Mouse (Mus musculus) neural tube, embryonic 13.5 days (tissue): ENCODE measurements at regions not wholly inside any gene's neighbourhood (a gene's known extent, or its start where the extent isn't known, plus 50 kb on each side); places are given as distances from the start of the nearest gene placed in this dataset.

Source experiments
- ATAC-seq: fragments of 200-750 bp; cut with Nextera tagmentation; 2 replicates; pipeline ENCODE4 v1.8.0; 2017; ENCODE audit warnings: low read depth, mild to moderate bottlenecking, moderate TSS enrichment, moderate library complexity
- H3K27ac ChIP-seq: fragments of 300-500 bp; sonication (generic); replicated peaks from 2 replicates; pipeline ENCODE4 v1.5.1; 2015; ENCODE audit warnings: moderate library complexity, mild to moderate bottlenecking, inconsistent platforms
- H3K27me3 ChIP-seq: fragments of 300-500 bp; sonication (generic); 2 replicates; pipeline ENCODE4 v1.6.1; 2015; ENCODE audit warnings: mild to moderate bottlenecking, inconsistent platforms
- H3K36me3 ChIP-seq: fragments of 300-500 bp; sonication (generic); 2 replicates; pipeline ENCODE4 v1.6.1; 2015; ENCODE audit warnings: mild to moderate bottlenecking, inconsistent platforms
- H3K4me1 ChIP-seq: fragments of 300-500 bp; sonication (generic); replicated peaks from 2 replicates; pipeline ENCODE4 v1.6.1; 2015; ENCODE audit warnings: inconsistent platforms
- H3K4me2 ChIP-seq: fragments of 300-500 bp; sonication (generic); 2 replicates; pipeline ENCODE4 v1.6.1; 2015; ENCODE audit warnings: inconsistent platforms, mild to moderate bottlenecking, moderate library complexity
- H3K4me3 ChIP-seq: fragments of 300-500 bp; sonication (generic); 2 replicates; pipeline ENCODE4 v1.5.1; 2015; ENCODE audit warnings: mild to moderate bottlenecking, inconsistent platforms
- H3K9ac ChIP-seq: fragments of 300-500 bp; sonication (generic); 2 replicates; pipeline ENCODE4 v1.6.1; 2015; ENCODE audit warnings: moderate library complexity, mild to moderate bottlenecking, inconsistent platforms
- H3K9me3 ChIP-seq: fragments of 300-500 bp; sonication (generic); 2 replicates; pipeline ENCODE4 v1.6.1; 2016; ENCODE audit warnings: inconsistent platforms
- WGBS: fragments of 180-500 bp; shearing (Covaris S2); methylation state at CpG from one replicate; pipeline ENCODE4 v1.1.7; 2015; 5-methylcytosine and 5-hydroxymethylcytosine counted together

- Histone ChIP-seq H3K4me1 (no peaks in the 10 kb centered on the region), H3K36me3 (no peaks in the 10 kb centered on the region), H3K9ac (no peak overlapping the region), H3K27ac (no peak overlapping the region), H3K4me2 (no peak overlapping the region), H3K9me3 (no peaks in the 10 kb centered on the region), H3K4me3 (no peak overlapping the region), H3K27me3 (no peaks in the 10 kb centered on the region)
- ATAC-seq, result no peak
- WGBS, result 97% methylated on average over 7 of the region's 7 CpGs
These were observed 497.5 kb upstream of the Nbea start for GRCm38 (mm10) chr3:56681031-56681430.

GRCm38 (mm10) chr3:56668829-56669228 lies 485.3 kb upstream of the Nbea start:
- no peak overlapping the region for H3K9ac ChIP-seq
- H3K4me1 ChIP-seq, result no peaks in the 10 kb centered on the region
- no peak overlapping the region for H3K27ac ChIP-seq
- H3K4me3 ChIP-seq, result no peak overlapping the region
- WGBS, result 8% methylated on average over 3 of the region's 3 CpGs
- H3K4me2 ChIP-seq, result no peak overlapping the region
- H3K9me3 ChIP-seq, result no peaks in the 10 kb centered on the region
- peak; percentile 78 for ATAC-seq
- H3K36me3 ChIP-seq, result no peaks in the 10 kb centered on the region
- peaks cover 11% of the 10 kb centered on the region for H3K27me3 ChIP-seq

GRCm38 (mm10) chr3:56660594-56660993 lies 477.1 kb upstream of the Nbea start:
- Histone ChIP-seq H3K4me3 (no peak overlapping the region), H3K4me1 (no peaks in the 10 kb centered on the region), H3K27ac (no peak overlapping the region), H3K9ac (no peak overlapping the region), H3K27me3 (no peaks in the 10 kb centered on the region; the same call in 1 of the 2 replicates), H3K9me3 (no peaks in the 10 kb centered on the region), H3K4me2 (no peak overlapping the region), H3K36me3 (no peaks in the 10 kb centered on the region)
- ATAC-seq, result no peak
- 97% methylated on average over 2 of the region's 2 CpGs for WGBS

GRCm38 (mm10) chr3:56647313-56647712 lies 463.8 kb upstream of the Nbea start:
- no peak overlapping the region for H3K4me3 ChIP-seq
- no peaks in the 10 kb centered on the region for H3K36me3 ChIP-seq
- no peak overlapping the region for H3K27ac ChIP-seq
- H3K9ac ChIP-seq, result no peak overlapping the region
- no peak for ATAC-seq
- H3K9me3 ChIP-seq, result no peaks in the 10 kb centered on the region
- H3K27me3 ChIP-seq, result no peaks in the 10 kb centered on the region
- H3K4me2 ChIP-seq, result no peak overlapping the region
- WGBS, result 74% methylated on average over 3 of the region's 3 CpGs
- no peaks in the 10 kb centered on the region for H3K4me1 ChIP-seq
